Mouse (Mus musculus) forebrain, embryonic 15.5 days (tissue): ENCODE measurements around the gene Cntn2. TPM values are rescaled to one million over a fixed set of nuclear protein-coding genes. Genes with fewer than 3 reads are reported as not detected.

Experiments
- ATAC-seq: fragments of 200-750 bp; cut with Nextera tagmentation; replicated peaks from 2 replicates; pipeline ENCODE4 v1.8.0; 2017; ENCODE audit warnings: mild to moderate bottlenecking, moderate TSS enrichment, moderate library complexity
- H3K27ac ChIP-seq: fragments of 300-500 bp; sonication (generic); replicated peaks from 2 replicates; pipeline ENCODE4 v1.5.1; 2015; ENCODE audit warnings: mild to moderate bottlenecking, inconsistent platforms
- H3K27me3 ChIP-seq: fragments of 300-500 bp; sonication (generic); 2 replicates; pipeline ENCODE4 v1.6.1; 2015; ENCODE audit warnings: inconsistent platforms
- H3K36me3 ChIP-seq: fragments of 300-500 bp; sonication (generic); 2 replicates; pipeline ENCODE4 v1.6.1; 2015; ENCODE audit warnings: mild to moderate bottlenecking, inconsistent platforms
- H3K4me1 ChIP-seq: fragments of 300-500 bp; sonication (generic); 2 replicates; pipeline ENCODE4 v1.6.1; 2015; ENCODE audit warnings: inconsistent platforms
- H3K4me2 ChIP-seq: fragments of 300-500 bp; sonication (generic); replicated peaks from 2 replicates; pipeline ENCODE4 v1.6.1; 2015; ENCODE audit warnings: mild to moderate bottlenecking, inconsistent platforms
- H3K4me3 ChIP-seq: fragments of 300-500 bp; sonication (generic); 2 replicates; pipeline ENCODE4 v1.5.1; 2015; ENCODE audit warnings: mild to moderate bottlenecking, inconsistent platforms
- H3K9ac ChIP-seq: fragments of 300-500 bp; sonication (generic); replicated peaks from 2 replicates; pipeline ENCODE4 v1.6.1; 2015; ENCODE audit warnings: mild to moderate bottlenecking, inconsistent platforms
- H3K9me3 ChIP-seq: fragments of 300-500 bp; sonication (generic); 2 replicates; pipeline ENCODE4 v1.6.1; 2016; ENCODE audit warnings: inconsistent platforms
- WGBS: fragments of 180-500 bp; shearing (Covaris S2); methylation state at CpG from one replicate; pipeline ENCODE4 v1.1.7; 2015; ENCODE audit warnings: mixed read lengths; 5-methylcytosine and 5-hydroxymethylcytosine counted together
- polyA plus RNA-seq: library from polyadenylated mRNA; unstranded; fragments of >200 nt; fragmentation: Nextera tagmentation; extraction: Ambion mirVana; gene quantifications from 2 replicates; pipeline ENCODE4 v1.2.1, GENCODE M21; 2015

Cntn2 gene
- polyA plus RNA-seq, 1 experiment from 2014 or later = 117 TPM

DNA sequence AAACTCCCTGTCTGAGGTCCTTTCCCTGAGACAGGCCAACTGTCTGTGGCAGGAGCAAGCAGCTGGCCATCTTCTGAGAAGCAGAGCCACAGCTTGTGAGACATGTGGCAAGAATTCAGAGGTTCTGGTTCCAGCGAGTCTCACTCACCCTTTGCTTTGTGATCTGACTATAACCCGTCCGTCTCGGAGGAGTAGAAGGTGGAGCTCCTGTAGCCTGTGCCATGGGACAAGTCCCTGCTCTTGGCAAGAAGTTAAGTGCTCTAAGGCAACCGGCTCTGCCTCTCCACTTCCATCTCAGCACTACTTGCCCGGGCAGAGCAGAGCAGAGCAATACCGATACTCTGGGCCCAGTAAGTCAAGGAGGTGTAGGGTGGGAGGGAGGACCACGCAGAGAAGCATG is 27.9 kb upstream of the Cntn2 start:
- Histone ChIP-seq H3K36me3 (no peaks in the 10 kb centered on the region), H3K4me2 (no peak overlapping the region), H3K27me3 (no peaks in the 10 kb centered on the region), H3K4me1 (peaks cover 50% of the 10 kb centered on the region), H3K9ac (no peak overlapping the region), H3K27ac (peak overlapping the region; percentile 90), H3K9me3 (no peaks in the 10 kb centered on the region), H3K4me3 (no peak overlapping the region)
- ATAC-seq = no peak
- 84% methylated on average over 8 of the region's 8 CpGs for WGBS

DNA sequence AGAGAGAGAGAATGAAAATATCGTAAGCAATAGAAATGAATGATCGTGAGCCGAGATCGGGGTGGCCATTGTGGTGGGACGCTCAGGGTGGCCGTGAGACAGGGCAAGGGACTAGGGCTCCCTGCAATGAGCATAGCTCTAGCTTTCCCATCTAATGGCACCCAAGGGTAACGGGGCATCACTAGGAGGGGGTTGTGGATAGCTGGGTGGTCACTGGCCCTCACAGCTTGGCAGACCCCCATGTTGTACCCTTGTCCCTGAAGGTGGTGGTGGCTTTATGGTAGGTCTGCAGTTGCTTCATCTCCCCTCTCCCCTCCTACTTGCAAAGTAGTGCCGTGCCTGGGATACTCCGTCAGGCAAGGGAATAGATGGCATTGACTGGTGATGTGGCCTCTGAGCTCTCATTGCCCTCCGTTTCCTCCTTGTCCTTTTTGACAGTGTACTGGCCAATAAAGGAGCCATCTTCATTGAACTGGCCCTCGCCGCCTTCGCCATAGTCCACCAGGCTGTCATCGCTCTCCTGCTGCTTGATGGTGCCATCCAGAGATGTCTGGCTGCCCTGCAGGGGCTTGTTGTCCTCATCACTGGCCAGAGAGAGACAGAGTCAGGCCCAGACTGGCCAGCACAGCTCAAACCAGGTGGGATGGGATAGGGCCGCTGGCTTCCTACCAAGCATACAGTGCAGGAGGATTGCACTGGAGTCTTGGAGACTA is 27.2 kb upstream of the Cntn2 start:
- no peaks in the 10 kb centered on the region for H3K9me3 ChIP-seq
- no peak overlapping the region for H3K4me2 ChIP-seq
- H3K4me3 ChIP-seq = no peak overlapping the region
- H3K27me3 ChIP-seq = no peaks in the 10 kb centered on the region
- peaks cover 51% of the 10 kb centered on the region for H3K4me1 ChIP-seq
- H3K9ac ChIP-seq = no peak overlapping the region
- WGBS = 91% methylated on average over 15 of the region's 15 CpGs
- H3K27ac ChIP-seq = peak overlapping the region; percentile 90
- no peaks in the 10 kb centered on the region for H3K36me3 ChIP-seq
- no peak for ATAC-seq

DNA sequence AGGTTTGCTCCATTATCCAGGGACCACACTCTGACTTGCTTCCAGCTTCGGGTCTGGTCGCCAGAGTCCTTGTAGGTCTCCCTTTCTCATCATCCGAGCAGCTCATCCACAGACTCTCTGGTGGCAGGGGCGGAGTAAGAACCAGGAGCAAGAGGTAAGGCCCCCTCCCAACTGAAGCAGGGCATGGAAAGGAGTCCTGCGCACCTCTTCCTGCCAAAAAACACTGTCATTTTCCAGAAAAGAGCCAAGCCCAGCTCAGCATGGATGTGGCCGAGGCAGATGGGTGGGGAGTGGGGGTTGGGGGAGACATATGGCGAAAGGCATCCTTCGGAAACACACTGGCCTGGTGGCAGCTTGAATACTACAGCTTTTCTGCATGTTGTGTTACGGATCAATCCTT is 26.5 kb upstream of the Cntn2 start:
- no peak overlapping the region; the same call in 1 of the 2 replicates for H3K9ac ChIP-seq
- H3K4me3 ChIP-seq = no peak overlapping the region
- no peaks in the 10 kb centered on the region for H3K27me3 ChIP-seq
- 58% methylated on average over 9 of the region's 9 CpGs for WGBS
- no peaks in the 10 kb centered on the region for H3K36me3 ChIP-seq
- no peaks in the 10 kb centered on the region for H3K9me3 ChIP-seq
- H3K27ac ChIP-seq = peak overlapping the region; percentile 90
- ATAC-seq = peak; percentile 55
- H3K4me2 ChIP-seq = no peak overlapping the region
- H3K4me1 ChIP-seq = peaks cover 46% of the 10 kb centered on the region

DNA sequence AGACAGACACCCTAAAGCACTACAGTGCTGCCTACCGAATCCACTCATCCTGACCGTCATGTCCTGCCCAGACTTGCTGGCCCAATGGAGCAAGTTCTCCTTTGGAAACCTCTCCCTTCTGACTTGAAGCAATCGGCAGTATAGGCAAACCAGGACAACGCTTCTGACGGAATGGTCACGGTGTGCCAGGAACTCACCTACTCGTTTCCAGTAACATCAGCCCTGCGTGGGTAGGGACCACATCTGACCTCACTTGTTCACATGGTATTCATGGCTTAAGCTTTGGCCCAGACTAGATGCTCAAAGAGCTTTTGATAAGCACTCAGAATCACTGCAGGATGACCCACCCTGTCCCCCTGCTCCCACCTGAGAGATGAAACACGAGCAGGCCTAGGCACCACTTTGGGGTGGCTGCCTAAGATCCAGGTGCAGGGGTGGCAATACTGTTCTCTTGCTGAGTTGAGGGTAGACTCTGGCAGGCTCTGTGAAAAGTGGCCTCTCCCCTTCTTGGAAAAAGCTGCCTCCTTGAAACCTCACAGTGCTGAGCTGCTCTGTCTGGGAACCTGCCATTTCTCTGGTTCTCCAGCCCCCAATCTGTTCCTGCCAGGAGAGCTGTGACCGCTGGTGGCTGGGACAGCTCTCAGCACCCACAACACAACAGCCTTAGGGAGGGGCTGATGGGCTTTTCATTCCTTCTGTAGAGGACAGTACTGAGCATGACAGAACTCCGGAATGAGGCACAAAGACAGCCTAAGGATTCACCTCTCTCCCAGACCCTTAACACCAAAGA is 24.5 kb upstream of the Cntn2 start:
- no peaks in the 10 kb centered on the region for H3K27me3 ChIP-seq
- H3K9me3 ChIP-seq = no peaks in the 10 kb centered on the region
- H3K4me2 ChIP-seq = no peak overlapping the region
- no peak overlapping the region for H3K4me3 ChIP-seq
- H3K4me1 ChIP-seq = peaks cover 48% of the 10 kb centered on the region
- H3K9ac ChIP-seq = no peak overlapping the region
- ATAC-seq = no peak
- 81% methylated on average over 11 of the region's 11 CpGs for WGBS
- peak overlapping the region; percentile 28; the same call in 1 of the 2 replicates for H3K27ac ChIP-seq
- H3K36me3 ChIP-seq = no peaks in the 10 kb centered on the region

- Histone ChIP-seq H3K4me2 (no peak overlapping the region), H3K27me3 (no peaks in the 10 kb centered on the region), H3K27ac (no peak overlapping the region), H3K36me3 (no peaks in the 10 kb centered on the region), H3K9ac (no peak overlapping the region), H3K9me3 (no peaks in the 10 kb centered on the region), H3K4me1 (peaks cover 54% of the 10 kb centered on the region), H3K4me3 (no peak overlapping the region)
- WGBS = 81% methylated on average over 7 of the region's 7 CpGs
- ATAC-seq = no peak
Observed at GRCm38 (mm10) chr1:132565766-132566165, 22.7 kb upstream of the Cntn2 start.

GRCm38 (mm10) chr1:132564946-132565345 is 21.9 kb upstream of the Cntn2 start:
- no peak overlapping the region for H3K9ac ChIP-seq
- 43% methylated on average over 6 of the region's 6 CpGs for WGBS
- no peak for ATAC-seq
- H3K36me3 ChIP-seq = no peaks in the 10 kb centered on the region
- no peaks in the 10 kb centered on the region for H3K9me3 ChIP-seq
- H3K4me2 ChIP-seq = no peak overlapping the region
- H3K27ac ChIP-seq = no peak overlapping the region
- H3K27me3 ChIP-seq = no peaks in the 10 kb centered on the region
- H3K4me1 ChIP-seq = peaks cover 50% of the 10 kb centered on the region
- no peak overlapping the region for H3K4me3 ChIP-seq

DNA sequence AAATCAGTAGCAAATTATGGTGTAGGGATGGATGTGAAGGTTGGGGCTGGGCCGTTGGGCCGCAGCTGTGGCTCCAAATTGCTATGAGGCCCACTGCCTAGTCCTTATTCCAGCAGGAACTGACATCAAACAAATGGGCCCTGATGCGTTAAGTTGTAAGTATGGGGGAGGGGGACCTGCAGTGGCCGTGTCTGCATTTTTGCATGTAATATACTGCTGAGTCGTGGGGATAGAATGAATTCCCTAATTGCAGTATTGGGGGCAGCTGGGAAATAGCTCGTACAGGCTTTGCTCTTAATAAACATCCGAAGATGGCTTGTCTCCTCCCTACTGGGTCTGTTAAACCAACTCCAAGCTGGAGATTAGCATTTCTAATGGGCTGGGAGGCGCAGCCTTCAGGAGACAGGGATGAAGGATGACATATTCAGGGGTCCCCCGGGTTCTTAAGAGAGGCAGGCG is 19.3 kb upstream of the Cntn2 start:
- peak overlapping the region; percentile 81 for H3K27ac ChIP-seq
- no peaks in the 10 kb centered on the region for H3K27me3 ChIP-seq
- no peaks in the 10 kb centered on the region for H3K36me3 ChIP-seq
- WGBS = 17% methylated on average over 10 of the region's 10 CpGs
- H3K4me3 ChIP-seq = no peak overlapping the region
- ATAC-seq = peak; percentile 34; the same call in 1 of the 2 replicates
- no peak overlapping the region for H3K9ac ChIP-seq
- H3K4me1 ChIP-seq = peaks cover 52% of the 10 kb centered on the region
- H3K4me2 ChIP-seq = no peak overlapping the region
- H3K9me3 ChIP-seq = no peaks in the 10 kb centered on the region

DNA sequence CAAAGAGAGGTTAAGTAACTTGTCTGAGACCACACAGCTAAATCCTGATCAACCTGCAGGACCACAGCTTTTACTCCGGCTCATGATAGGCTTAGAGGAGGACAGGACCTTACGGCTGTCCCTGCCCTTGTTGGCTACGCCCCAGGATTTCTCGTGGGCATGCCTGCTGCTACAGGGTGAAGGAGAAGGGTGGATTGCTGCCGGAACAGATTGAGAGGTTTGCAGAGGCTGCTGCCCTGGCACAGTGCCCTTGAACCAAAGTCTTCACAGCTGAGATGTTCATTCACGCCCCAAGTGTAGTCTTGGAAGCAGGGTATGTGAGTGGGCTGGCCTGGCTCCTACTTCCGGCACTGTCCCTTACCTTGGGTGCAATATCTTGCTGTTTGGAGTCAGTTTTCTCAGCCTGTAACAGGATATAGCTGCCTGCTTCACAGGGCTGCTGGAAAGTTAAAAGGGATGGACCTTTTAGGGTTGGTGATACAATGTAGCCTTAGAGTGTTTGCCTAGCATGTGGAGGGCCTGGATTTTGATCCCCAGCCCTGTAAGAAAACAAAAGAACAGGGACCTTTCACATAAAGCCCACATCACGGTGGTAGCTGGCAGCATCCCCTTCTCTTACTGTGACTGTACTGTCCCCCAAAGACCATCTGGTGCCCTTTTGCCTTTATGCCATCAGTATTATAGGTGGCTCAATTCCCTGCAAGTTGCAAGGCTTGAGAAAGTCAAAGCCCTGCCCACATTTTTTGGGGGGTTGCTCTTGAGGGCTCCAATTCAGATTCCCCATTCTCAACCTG is 18.0 kb upstream of the Cntn2 start:
- Histone ChIP-seq H3K27ac (peak overlapping the region; percentile 81), H3K4me2 (no peak overlapping the region), H3K27me3 (no peaks in the 10 kb centered on the region), H3K36me3 (no peaks in the 10 kb centered on the region), H3K9ac (no peak overlapping the region), H3K4me3 (no peak overlapping the region), H3K4me1 (peaks cover 58% of the 10 kb centered on the region), H3K9me3 (no peaks in the 10 kb centered on the region)
- 52% methylated on average over 8 of the region's 8 CpGs for WGBS
- ATAC-seq = no peak

DNA sequence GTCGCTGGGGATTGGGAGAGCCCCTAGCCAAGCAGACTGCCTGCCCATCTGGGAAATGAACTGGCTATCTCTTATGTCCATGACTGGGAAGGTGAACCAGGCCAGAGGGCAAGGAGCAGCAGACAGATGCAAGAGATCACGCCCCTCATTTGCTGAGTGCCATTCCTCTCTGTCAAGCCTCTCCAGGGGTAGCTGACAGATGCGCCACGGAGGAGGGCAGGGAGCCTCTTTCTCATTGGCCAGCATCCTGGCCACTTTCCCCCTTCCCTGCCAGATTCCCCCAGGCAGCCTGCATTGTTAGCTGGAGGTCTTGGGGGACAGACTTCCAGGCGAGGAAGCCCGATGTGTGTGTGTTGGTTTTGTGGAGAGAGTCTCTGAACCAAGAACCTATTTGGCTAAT is 16.0 kb upstream of the Cntn2 start:
- Histone ChIP-seq H3K27ac (peak overlapping the region; percentile 92), H3K36me3 (no peaks in the 10 kb centered on the region), H3K4me2 (no peak overlapping the region), H3K4me3 (no peak overlapping the region), H3K27me3 (no peaks in the 10 kb centered on the region), H3K9ac (no peak overlapping the region), H3K9me3 (no peaks in the 10 kb centered on the region), H3K4me1 (peaks cover 55% of the 10 kb centered on the region)
- WGBS = 10% methylated on average over 6 of the region's 6 CpGs
- ATAC-seq = no peak

DNA sequence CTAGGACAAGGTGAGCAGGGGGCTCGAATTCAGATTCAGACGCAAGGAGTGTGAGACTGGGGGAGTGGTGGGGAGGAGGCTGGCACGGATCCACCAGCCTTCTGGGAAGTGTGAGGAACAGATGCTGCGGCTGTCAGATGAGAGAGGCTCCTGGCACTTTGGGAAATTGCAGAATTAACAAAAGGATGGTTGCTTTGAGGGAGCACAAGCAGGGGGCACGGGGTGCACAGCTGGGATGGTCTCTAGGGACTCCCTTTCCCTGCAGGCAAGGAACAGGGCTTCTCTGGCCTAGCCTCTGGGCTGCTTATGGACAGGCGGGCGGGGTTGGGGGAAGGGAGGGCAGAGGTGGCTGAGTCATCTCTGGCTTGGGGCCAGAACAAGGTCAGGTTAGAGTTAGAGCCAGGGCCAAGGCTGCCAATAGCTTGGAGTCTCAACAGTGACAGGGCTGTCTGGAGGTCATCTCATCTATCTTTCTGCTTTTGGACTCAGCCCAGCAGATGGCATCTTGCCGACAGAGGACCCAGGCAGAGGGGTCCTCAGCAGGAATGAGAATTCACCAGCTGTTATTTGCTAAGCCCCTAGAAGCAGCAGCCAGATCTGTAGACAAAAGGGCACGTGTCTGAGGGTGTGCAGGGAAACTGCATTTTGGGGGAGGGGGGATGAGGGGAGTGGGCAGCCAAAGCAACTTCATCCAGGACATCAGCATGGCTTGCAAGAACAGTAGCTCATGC is 15.0 kb upstream of the Cntn2 start:
- no peak overlapping the region for H3K4me3 ChIP-seq
- 9% methylated on average over 9 of the region's 9 CpGs for WGBS
- H3K27ac ChIP-seq = peak overlapping the region; percentile 92
- H3K9me3 ChIP-seq = no peaks in the 10 kb centered on the region
- H3K27me3 ChIP-seq = no peaks in the 10 kb centered on the region
- peak; percentile 62 for ATAC-seq
- peaks cover 55% of the 10 kb centered on the region for H3K4me1 ChIP-seq
- no peaks in the 10 kb centered on the region for H3K36me3 ChIP-seq
- H3K4me2 ChIP-seq = no peak overlapping the region
- H3K9ac ChIP-seq = 0 out of 2 replicates have a peak overlapping the region, but pooled peaks have one; percentile 4

GRCm38 (mm10) chr1:132543789-132544188 is 733 bp upstream of the Cntn2 start:
- Histone ChIP-seq H3K27ac (peak overlapping the region; percentile 89), H3K4me1 (peaks cover 35% of the 10 kb centered on the region), H3K4me2 (peak overlapping the region; percentile 67; the same call in 1 of the 2 replicates), H3K36me3 (no peaks in the 10 kb centered on the region), H3K9me3 (no peaks in the 10 kb centered on the region), H3K9ac (no peak overlapping the region), H3K4me3 (no peak overlapping the region), H3K27me3 (no peaks in the 10 kb centered on the region)
- no peak for ATAC-seq
- 56% methylated on average over 8 of the region's 8 CpGs for WGBS
